Mouse (Mus musculus): ENCODE measurements around the gene Itga6. TPM values are rescaled to one million over a fixed set of nuclear protein-coding genes. Genes with fewer than 3 reads are reported as not detected.

The Itga6 gene
- polyA plus RNA-seq, 1 experiment, result 0.03 TPM

DNA sequence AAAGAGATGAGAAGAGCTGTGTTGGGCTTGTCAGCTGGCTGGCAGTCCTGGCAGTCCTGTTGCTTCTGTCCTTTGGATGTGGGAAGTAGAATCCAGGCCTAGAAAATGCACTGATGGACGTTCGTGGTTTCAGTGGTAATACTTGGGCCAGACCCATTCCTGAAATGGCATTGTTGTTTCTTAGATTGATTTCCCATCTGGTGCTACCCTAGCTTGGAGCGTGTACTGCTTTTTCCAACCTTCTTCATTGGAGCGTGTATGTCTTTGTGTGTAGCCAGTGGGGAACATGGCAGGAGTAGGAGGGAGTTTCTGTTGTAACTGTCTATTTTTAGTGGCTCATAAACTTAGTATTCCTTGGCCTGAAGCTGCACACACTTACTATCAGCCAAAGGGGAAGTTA lies 10.3 kb downstream of the Itga6 start:
- H3K4me3 ChIP-seq (replicated peaks), result no peak overlapping the region
- no peaks in the 10 kb centered on the region for H3K36me3 ChIP-seq (ENCODE audit: control insufficient read depth)
- H3K27me3 ChIP-seq (ENCODE audit: control insufficient read depth), result no peaks in the 10 kb centered on the region
- no peaks in the 10 kb centered on the region for H3K9me3 ChIP-seq (ENCODE audit: control insufficient read depth, low read length)
- H3K4me1 ChIP-seq (ENCODE audit: control insufficient read depth), result no peaks in the 10 kb centered on the region; the same call in 1 of the 2 replicates
- TF ChIP-seq TAL1 (IDR thresholded peaks at IDR 0.05; ENCODE audit: low read length) (no peak), GATA1 (IDR thresholded peaks at IDR 0.05; ENCODE audit: low read length) (no peak)

- H3K4me1 ChIP-seq (ENCODE audit: control insufficient read depth), result no peaks in the 10 kb centered on the region; the same call in 1 of the 2 replicates
- no peak overlapping the region for H3K4me3 ChIP-seq (replicated peaks)
Observed at GRCm38 (mm10) chr2:71757098-71757497, 11.7 kb downstream of the Itga6 start.

GRCm38 (mm10) chr2:71758591-71759531 lies 13.4 kb downstream of the Itga6 start:
- H3K36me3 ChIP-seq (ENCODE audit: control insufficient read depth), result no peaks in the 10 kb centered on the region
- no peaks in the 10 kb centered on the region for H3K9me3 ChIP-seq (ENCODE audit: control insufficient read depth, low read length)
- no peaks in the 10 kb centered on the region for H3K27me3 ChIP-seq (ENCODE audit: control insufficient read depth)
- H3K4me3 ChIP-seq (replicated peaks), result no peak overlapping the region
- TF ChIP-seq TAL1 (IDR thresholded peaks at IDR 0.05; ENCODE audit: low read length) (no peak), GATA1 (IDR thresholded peaks at IDR 0.05; ENCODE audit: low read length) (no peak)
- H3K4me1 ChIP-seq (ENCODE audit: control insufficient read depth), result no peaks in the 10 kb centered on the region; the same call in 1 of the 2 replicates

More at GRCm38 (mm10) chr2:71757098-71757497, 11.7 kb downstream of the Itga6 start:
- no peaks in the 10 kb centered on the region for H3K27me3 ChIP-seq (ENCODE audit: control insufficient read depth)
- TF ChIP-seq TAL1 (IDR thresholded peaks at IDR 0.05; ENCODE audit: low read length) (no peak), GATA1 (IDR thresholded peaks at IDR 0.05; ENCODE audit: low read length) (no peak)
- H3K9me3 ChIP-seq (ENCODE audit: control insufficient read depth, low read length), result no peaks in the 10 kb centered on the region
- H3K36me3 ChIP-seq (ENCODE audit: control insufficient read depth), result no peaks in the 10 kb centered on the region

DNA sequence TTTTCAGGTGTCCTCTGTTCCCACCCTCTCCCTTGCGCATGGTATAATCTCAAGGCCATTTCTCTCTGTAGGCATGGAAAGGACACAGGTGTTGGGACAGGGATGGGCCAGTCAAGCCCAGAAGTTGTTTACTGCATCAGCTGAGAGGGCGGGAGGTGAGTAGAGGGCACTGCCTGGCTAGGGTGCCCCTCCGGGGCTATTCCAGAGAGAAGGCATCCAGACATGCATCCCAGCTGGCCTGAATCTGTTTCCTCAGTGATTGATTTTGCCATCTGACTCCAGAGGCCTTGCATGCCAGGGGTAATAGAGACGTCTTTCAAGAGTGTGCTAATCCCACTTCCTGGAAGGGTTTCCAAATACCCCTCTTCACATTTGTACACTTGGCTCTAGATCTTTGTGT lies 14.7 kb downstream of the Itga6 start:
- no peaks in the 10 kb centered on the region for H3K9me3 ChIP-seq (ENCODE audit: control insufficient read depth, low read length)
- no peaks in the 10 kb centered on the region; the same call in 1 of the 2 replicates for H3K4me1 ChIP-seq (ENCODE audit: control insufficient read depth)
- H3K4me3 ChIP-seq (replicated peaks), result no peak overlapping the region
- TF ChIP-seq GATA1 (IDR thresholded peaks at IDR 0.05; ENCODE audit: low read length) (no peak), TAL1 (IDR thresholded peaks at IDR 0.05; ENCODE audit: low read length) (no peak)
- H3K27me3 ChIP-seq (ENCODE audit: control insufficient read depth), result no peaks in the 10 kb centered on the region
- no peaks in the 10 kb centered on the region for H3K36me3 ChIP-seq (ENCODE audit: control insufficient read depth)

GRCm38 (mm10) chr2:71761081-71761480 lies 15.7 kb downstream of the Itga6 start:
- no peaks in the 10 kb centered on the region for H3K9me3 ChIP-seq (ENCODE audit: control insufficient read depth, low read length)
- no peaks in the 10 kb centered on the region for H3K27me3 ChIP-seq (ENCODE audit: control insufficient read depth)
- no peaks in the 10 kb centered on the region; the same call in 1 of the 2 replicates for H3K4me1 ChIP-seq (ENCODE audit: control insufficient read depth)
- TF ChIP-seq TAL1 (IDR thresholded peaks at IDR 0.05; ENCODE audit: low read length) (no peak), GATA1 (IDR thresholded peaks at IDR 0.05; ENCODE audit: low read length) (no peak)
- H3K4me3 ChIP-seq (replicated peaks), result no peak overlapping the region
- H3K36me3 ChIP-seq (ENCODE audit: control insufficient read depth), result no peaks in the 10 kb centered on the region

DNA sequence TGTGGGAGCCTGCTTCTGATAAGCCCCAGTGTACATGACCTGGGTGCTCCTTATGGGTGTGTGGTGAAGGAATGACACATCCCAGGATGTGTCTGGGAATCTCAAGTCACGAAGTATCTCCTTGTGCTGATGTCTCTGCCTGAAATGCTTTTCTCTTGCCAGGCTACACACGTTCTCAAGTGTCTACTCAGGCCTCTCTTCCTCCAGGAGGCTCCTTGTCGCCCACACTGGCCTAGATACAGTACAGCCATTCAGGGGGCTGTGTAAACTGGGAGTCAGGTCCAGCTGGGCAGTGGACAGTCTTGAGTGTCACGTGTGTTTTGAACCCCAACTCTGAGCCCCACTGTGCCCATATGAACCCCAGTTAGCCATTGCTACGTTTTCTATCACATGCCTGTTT lies 19.1 kb downstream of the Itga6 start:
- H3K27me3 ChIP-seq (ENCODE audit: control insufficient read depth), result no peaks in the 10 kb centered on the region
- H3K4me3 ChIP-seq (replicated peaks), result no peak overlapping the region
- H3K36me3 ChIP-seq (ENCODE audit: control insufficient read depth), result no peaks in the 10 kb centered on the region
- H3K9me3 ChIP-seq (ENCODE audit: control insufficient read depth, low read length), result no peaks in the 10 kb centered on the region
- H3K4me1 ChIP-seq (ENCODE audit: control insufficient read depth), result no peaks in the 10 kb centered on the region
- no peak for TF ChIP-seq GATA1 (IDR thresholded peaks at IDR 0.05; ENCODE audit: low read length)
- TF ChIP-seq TAL1 (IDR thresholded peaks at IDR 0.05; ENCODE audit: low read length), result no peak

- no peaks in the 10 kb centered on the region for H3K4me1 ChIP-seq (ENCODE audit: control insufficient read depth)
- H3K4me3 ChIP-seq (replicated peaks), result no peak overlapping the region
- no peaks in the 10 kb centered on the region for H3K27me3 ChIP-seq (ENCODE audit: control insufficient read depth)
- H3K36me3 ChIP-seq (ENCODE audit: control insufficient read depth), result no peaks in the 10 kb centered on the region
- TF ChIP-seq TAL1 (IDR thresholded peaks at IDR 0.05; ENCODE audit: low read length) (no peak), GATA1 (IDR thresholded peaks at IDR 0.05; ENCODE audit: low read length) (no peak)
- no peaks in the 10 kb centered on the region for H3K9me3 ChIP-seq (ENCODE audit: control insufficient read depth, low read length)
Observed at GRCm38 (mm10) chr2:71764961-71765735, 19.7 kb downstream of the Itga6 start.

DNA sequence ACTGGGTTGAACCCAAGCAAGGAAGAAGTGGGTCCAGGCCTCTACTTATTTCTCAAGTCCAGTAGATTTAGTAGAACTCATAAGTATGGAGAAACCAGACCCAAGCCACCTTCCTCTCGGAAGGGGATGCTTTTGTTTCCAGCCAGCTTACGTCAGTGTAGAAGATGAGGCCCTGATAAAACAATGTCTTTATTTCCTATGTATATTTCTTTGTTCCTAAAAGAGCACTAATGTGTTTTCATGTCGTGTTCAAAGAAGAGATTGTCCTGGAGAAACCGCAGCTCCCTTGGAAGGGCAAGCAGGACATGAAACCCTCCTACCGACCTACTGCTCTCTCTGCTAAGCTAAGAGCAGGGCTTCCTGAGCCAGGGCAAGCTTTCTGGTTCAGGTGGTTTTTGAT lies 20.6 kb downstream of the Itga6 start:
- TF ChIP-seq TAL1 (IDR thresholded peaks at IDR 0.05; ENCODE audit: low read length) (no peak), GATA1 (IDR thresholded peaks at IDR 0.05; ENCODE audit: low read length) (no peak)
- no peak overlapping the region for H3K4me3 ChIP-seq (replicated peaks)
- H3K27me3 ChIP-seq (ENCODE audit: control insufficient read depth), result no peaks in the 10 kb centered on the region
- H3K4me1 ChIP-seq (ENCODE audit: control insufficient read depth), result no peaks in the 10 kb centered on the region
- no peaks in the 10 kb centered on the region for H3K9me3 ChIP-seq (ENCODE audit: control insufficient read depth, low read length)
- no peaks in the 10 kb centered on the region for H3K36me3 ChIP-seq (ENCODE audit: control insufficient read depth)
